Mouse (Mus musculus): ENCODE measurements around the gene Mthfsd. TPM values are rescaled to one million over a fixed set of nuclear protein-coding genes. Genes with fewer than 3 reads are reported as not detected.

Gene Mthfsd
- total and polyA plus RNA-seq, 3 experiments: 23.1 to 36.4 (median 30.7) TPM

- no peak for TF ChIP-seq RAD21 (IDR thresholded peaks at IDR 0.05; ENCODE audit: low read depth, low read length)
These were observed 19.7 kb upstream of the Mthfsd start, which contains the start of gene Foxl1 (continued) for GRCm38 (mm10) chr8:121127756-121128375.

DNA sequence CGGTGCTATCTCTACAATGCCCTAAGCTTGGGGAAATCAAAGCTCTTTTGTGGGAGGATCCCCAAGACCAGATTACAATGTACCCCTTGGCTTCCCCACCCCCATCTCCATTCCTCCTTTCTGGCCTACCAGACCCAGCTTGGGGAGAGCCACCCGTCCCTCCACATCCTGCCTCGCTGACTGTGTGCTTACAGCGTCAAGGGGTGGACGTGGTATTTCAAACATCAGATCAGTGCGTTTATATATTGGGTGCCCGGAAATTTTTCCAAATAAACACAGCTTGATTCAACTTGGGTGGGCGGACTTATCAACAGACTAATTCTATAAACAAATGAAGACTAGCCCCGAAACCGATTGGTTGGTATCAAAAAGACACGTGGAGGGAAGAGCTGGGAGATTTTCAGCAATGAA, 19.1 kb upstream of the Mthfsd start:
- peaks cover 51% of the 10 kb centered on the region for H3K27me3 ChIP-seq (replicated peaks)
- in situ Hi-C loops (cut with MboI; ENCODE audit: low pct_ligation_motif_present, low pct_unique_long_range_greater_than_20kb, low sequenced_read_pairs): no loop called here
- no peak for TF ChIP-seq ETS1 (conservative IDR thresholded peaks at IDR 0.05; ENCODE audit: low read depth, low read length)
- no peak for TF ChIP-seq ZMIZ1 (IDR thresholded peaks at IDR 0.05; ENCODE audit: low read depth, low read length)
- TF ChIP-seq CHD1 (IDR thresholded peaks at IDR 0.05; ENCODE audit: low read depth, low read length): no peak
- TF ChIP-seq ZKSCAN1 (IDR thresholded peaks at IDR 0.05; ENCODE audit: borderline replicate concordance, low read depth, low read length): no peak
- no peak for TF ChIP-seq MAFK (IDR thresholded peaks at IDR 0.05; ENCODE audit: insufficient replicate concordance, low read length)

DNA sequence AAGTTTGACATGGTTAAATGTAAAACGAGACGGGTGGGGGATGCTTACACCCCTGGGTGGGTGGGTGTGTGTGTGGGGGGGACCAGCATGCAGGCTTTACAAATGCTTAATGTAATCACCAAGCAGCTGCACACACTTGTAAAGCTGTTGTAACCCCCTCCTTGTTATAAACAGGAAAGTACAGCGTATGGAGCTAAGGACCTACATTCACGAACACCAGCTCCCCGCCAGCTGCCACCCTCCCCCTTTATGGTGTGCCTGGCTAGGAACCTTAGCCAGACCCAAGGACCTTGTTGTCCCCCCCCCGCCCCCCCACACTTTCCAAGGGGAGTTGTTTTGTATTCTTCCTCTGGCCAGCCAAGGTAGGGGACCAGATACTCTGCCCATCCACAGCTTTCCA, 18.5 kb upstream of the Mthfsd start:
- no peaks in the 10 kb centered on the region for H3K36me3 ChIP-seq (replicated peaks in 1 of 2; ENCODE audit: control insufficient read depth in 1 of 2, insufficient read depth in 1 of 2, low read length in 1 of 2)
- H3K27me3 ChIP-seq (replicated peaks): peaks cover 50% of the 10 kb centered on the region
- no peak overlapping the region for H3K4me2 ChIP-seq (ENCODE audit: insufficient read depth, low read depth, poor library complexity, severe bottlenecking)
- no peaks in the 10 kb centered on the region for H3K9me3 ChIP-seq (replicated peaks; ENCODE audit: low read length)
- peaks cover 7 to 14% of the 10 kb centered on the region in 2 experiments for H3K4me1 ChIP-seq (ENCODE audit: control insufficient read depth in 1 of 2, insufficient read depth in 2 of 2)
- no peaks in the 10 kb centered on the region for H3K79me2 ChIP-seq (replicated peaks; ENCODE audit: control insufficient read depth, extremely low read depth, insufficient read depth, poor library complexity, severe bottlenecking)
- H3K4me3 ChIP-seq (replicated peaks in 1 of 3; ENCODE audit: low read depth in 2 of 3, low read length in 2 of 3, poor library complexity in 1 of 3): no peak overlapping the region
- H3K27ac ChIP-seq (ENCODE audit: insufficient read depth, low read depth): no peak overlapping the region
- dilution Hi-C loops (cut with MboI; ENCODE audit: extremely low pct_ligation_motif_present, extremely low pct_unique_long_range_greater_than_20kb, low sequenced_read_pairs): no loop called here
- TF ChIP-seq MAZ (IDR thresholded peaks at IDR 0.05; ENCODE audit: low read depth, low read length) (no peak), ZC3H11A (IDR thresholded peaks at IDR 0.05; ENCODE audit: low read depth, low read length) (no peak), UBTF (IDR thresholded peaks at IDR 0.05; ENCODE audit: low read depth, low read length) (no peak), JUN (IDR thresholded peaks at IDR 0.05; ENCODE audit: insufficient read depth, low read depth, low read length) (no peak), ZNF384 (IDR thresholded peaks at IDR 0.05; ENCODE audit: low read depth, low read length) (no peak), ETS1 (conservative IDR thresholded peaks at IDR 0.05; ENCODE audit: low read depth, low read length) (no peak), ELF1 (IDR thresholded peaks at IDR 0.05; ENCODE audit: low read depth, low read length) (no peak), ZMIZ1 (IDR thresholded peaks at IDR 0.05; ENCODE audit: low read depth, low read length) (no peak), TCF12 (IDR thresholded peaks at IDR 0.05; ENCODE audit: low read depth, low read length) (no peak), CHD1 (IDR thresholded peaks at IDR 0.05; ENCODE audit: low read depth, low read length) (no peak), ZKSCAN1 (IDR thresholded peaks at IDR 0.05; ENCODE audit: borderline replicate concordance, low read depth, low read length) (no peak), USF1 (IDR thresholded peaks at IDR 0.05; ENCODE audit: low read depth, low read length) (no peak), GABPA (IDR thresholded peaks at IDR 0.05; ENCODE audit: insufficient replicate concordance, low read depth, low read length) (no peak), RAD21 (IDR thresholded peaks at IDR 0.05; ENCODE audit: low read depth, low read length) (no peak), POLR2AphosphoS2 (IDR thresholded peaks at IDR 0.05; ENCODE audit: low read depth, low read length) (no peak)
- no peak for DNase-seq (ENCODE audit: extremely low read depth)
- no peak overlapping the region for H3K9ac ChIP-seq (ENCODE audit: insufficient read depth, low read depth)
- in situ Hi-C loops (cut with MboI; ENCODE audit: low pct_ligation_motif_present, low pct_unique_long_range_greater_than_20kb, low sequenced_read_pairs): no loop called here

More for the DNA sequence above, 19.1 kb upstream of the Mthfsd start:
- Histone ChIP-seq H3K4me3 (replicated peaks in 1 of 3; ENCODE audit: low read depth in 2 of 3, low read length in 2 of 3, poor library complexity in 1 of 3) (no peak overlapping the region), H3K9me3 (replicated peaks; ENCODE audit: low read length) (no peaks in the 10 kb centered on the region), H3K79me2 (replicated peaks; ENCODE audit: control insufficient read depth, extremely low read depth, insufficient read depth, poor library complexity, severe bottlenecking) (no peaks in the 10 kb centered on the region), H3K4me2 (ENCODE audit: insufficient read depth, low read depth, poor library complexity, severe bottlenecking) (no peak overlapping the region), H3K36me3 (replicated peaks in 1 of 2; ENCODE audit: control insufficient read depth in 1 of 2, insufficient read depth in 1 of 2, low read length in 1 of 2) (no peaks in the 10 kb centered on the region), H3K9ac (ENCODE audit: insufficient read depth, low read depth) (no peak overlapping the region), H3K27ac (ENCODE audit: insufficient read depth, low read depth) (no peak overlapping the region), H3K4me1 (ENCODE audit: control insufficient read depth in 1 of 2, insufficient read depth in 2 of 2) (peaks cover 5 to 9% of the 10 kb centered on the region in 2 experiments)
- no peak for DNase-seq (ENCODE audit: extremely low read depth)
- dilution Hi-C loops (cut with MboI; ENCODE audit: extremely low pct_ligation_motif_present, extremely low pct_unique_long_range_greater_than_20kb, low sequenced_read_pairs): no loop called here
